Mouse (Mus musculus) cerebellum, adult 2 months (tissue): ENCODE data around the gene Prima1.

Experiments
- CTCF ChIP-seq: fragments of 200-500 bp; IDR thresholded peaks from 2 replicates; pipeline ENCODE4 v1.5.1; 2011; ENCODE audit warnings: low read depth, mild to moderate bottlenecking, control low read depth, low read length, moderate library complexity, borderline replicate concordance; ENCODE audit not compliant: insufficient read depth
- POLR2A ChIP-seq: fragments of 200-500 bp; IDR thresholded peaks from 2 replicates; pipeline ENCODE4 v1.6.1; 2011; ENCODE audit warnings: low read length, control low read depth, borderline replicate concordance; ENCODE audit not compliant: insufficient read depth

DNA sequence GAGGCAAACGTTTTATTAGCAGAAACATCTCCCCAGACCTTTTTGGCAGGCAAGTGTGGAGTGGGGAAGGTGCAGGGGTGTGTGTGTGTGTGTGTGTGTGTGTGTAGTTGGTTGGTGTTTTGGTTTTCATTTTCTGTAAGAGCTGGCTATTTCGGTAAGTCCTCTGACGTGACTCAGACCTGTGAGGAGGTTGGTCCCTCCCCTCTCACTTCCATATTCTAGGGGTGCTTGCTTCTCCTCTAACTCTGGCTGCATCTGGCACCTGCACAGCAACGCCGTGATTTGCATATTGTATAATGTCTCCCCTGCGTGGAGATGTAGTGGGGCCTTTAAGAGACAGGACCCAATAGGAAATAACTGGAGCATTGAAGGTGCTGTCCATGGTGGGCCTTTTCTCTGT, 31.1 kb upstream of the Prima1 start:
- TF ChIP-seq CTCF (no peak), POLR2A (no peak)
